ENCODE assay signal across 7 mouse cellular contexts in the genomic region with DNA sequence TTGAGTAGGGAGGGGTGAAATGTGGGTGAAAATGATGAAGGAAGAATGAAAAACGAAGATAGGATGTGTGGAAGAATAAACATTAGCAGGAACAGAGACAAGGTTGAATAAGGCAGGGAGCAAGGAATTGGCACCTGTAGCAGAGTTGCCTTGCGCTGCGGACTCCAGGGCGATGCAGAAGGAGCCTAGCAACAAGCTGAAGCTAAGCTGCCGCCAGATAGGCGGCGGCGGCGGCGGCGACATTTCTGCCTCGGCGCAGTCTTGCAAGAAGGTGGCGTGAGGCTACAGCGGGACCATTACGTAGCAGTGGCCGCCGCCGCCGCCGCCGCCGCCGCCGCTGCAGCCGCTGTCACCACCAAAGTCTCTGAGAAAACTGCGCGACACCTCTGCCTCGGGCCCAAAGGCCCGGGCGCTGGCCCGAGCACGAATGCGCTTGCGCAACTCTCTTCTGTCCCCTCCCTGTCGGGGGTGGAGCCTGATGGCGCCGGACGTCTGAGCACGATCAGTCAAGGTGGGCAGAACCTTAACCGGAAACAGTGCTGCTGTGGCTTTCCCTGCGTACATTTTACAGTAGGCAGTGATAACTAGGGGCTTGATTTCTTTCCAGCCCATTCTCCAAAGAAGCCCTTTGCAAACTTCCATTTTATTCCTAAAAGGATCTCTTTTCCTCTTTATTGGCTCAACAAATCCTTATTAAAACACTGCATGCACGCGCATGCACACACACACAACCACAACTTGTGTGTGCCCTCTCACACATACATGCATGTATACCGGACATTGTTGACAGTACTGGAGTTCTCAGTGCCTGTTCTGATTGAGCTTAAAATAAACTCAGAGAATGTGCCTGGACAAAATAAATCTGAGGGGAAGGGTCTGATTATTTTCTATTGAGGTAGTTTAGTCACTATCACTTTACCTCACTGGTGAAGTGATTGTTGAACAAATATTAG. TPM values are rescaled to one million over a fixed set of nuclear protein-coding genes. Genes with fewer than 3 reads are reported as not detected.
DNase-seq lines count a peak whose midpoint lies in the region; ATAC-seq lines count a peak whose summit lies in the region.

A gene (minus strand): TSS at position 424 of the 953 bp plus-strand sequence.

- H3K4me1 ChIP-seq in embryonic facial prominence, embryonic 11.5 days (ENCODE audit: control insufficient read depth, insufficient read depth, low read length): no peaks in the 10 kb centered on the region
- H3K4me1 ChIP-seq in limb, embryonic 11.5 days (ENCODE audit: control insufficient read depth, insufficient read depth, low read length): no peaks in the 10 kb centered on the region
- H3K4me1 ChIP-seq in midbrain, embryonic 14.5 days (ENCODE audit: control insufficient read depth, insufficient read depth, low read length): 0 out of 2 replicates have a peak, but pooled peaks cover 7% of the 10 kb centered on the region

- peak; percentile 93 for DNase-seq in adrenal gland, postnatal 14 days
- DNase-seq in embryonic facial prominence, embryonic 11.5 days (ENCODE audit: low spot score): peak; percentile 87
- DNase-seq in heart, adult 11 months: peak; percentile 99
- DNase-seq in kidney, adult 18-20 months: peak; percentile 86
- DNase-seq in limb, embryonic 11.5 days (ENCODE audit: low spot score): peak; percentile 83
- DNase-seq in midbrain, embryonic 14.5 days: peak; percentile 93
- DNase-seq in spleen, adult 18-20 months: peak; percentile 80 to 84

- ATAC-seq in embryonic facial prominence, embryonic 11.5 days (replicated peaks; ENCODE audit: insufficient number of reproducible peaks, low FRiP score, low TSS enrichment, low read depth): peak; percentile 89
- peak; percentile 90 for ATAC-seq in limb, embryonic 11.5 days (ENCODE audit: insufficient number of reproducible peaks, low FRiP score, low TSS enrichment, low read depth)
- ATAC-seq in midbrain, embryonic 14.5 days (ENCODE audit: low FRiP score, low TSS enrichment): peak; percentile 95

- no peak within 1 kb of the TSS for H3K27ac ChIP-seq in embryonic facial prominence, embryonic 11.5 days (replicated peaks; ENCODE audit: low read depth, low read length)
- H3K27ac ChIP-seq in limb, embryonic 11.5 days (replicated peaks; ENCODE audit: low read depth, low read length): no peak within 1 kb of the TSS
- peak within 1 kb of the TSS; percentile 66 for H3K27ac ChIP-seq in midbrain, embryonic 14.5 days (replicated peaks; ENCODE audit: low read depth, low read length)

- no peaks in the 10 kb centered on the region for H3K27me3 ChIP-seq in embryonic facial prominence, embryonic 11.5 days (ENCODE audit: control insufficient read depth, insufficient read depth, low read length)
- no peaks in the 10 kb centered on the region for H3K27me3 ChIP-seq in limb, embryonic 11.5 days (ENCODE audit: control insufficient read depth, insufficient read depth, low read length)
- H3K27me3 ChIP-seq in midbrain, embryonic 14.5 days (ENCODE audit: control insufficient read depth, insufficient read depth, low read length): no peaks in the 10 kb centered on the region

- peak within 1 kb of the TSS; percentile 30 for H3K4me2 ChIP-seq in embryonic facial prominence, embryonic 11.5 days (ENCODE audit: low read depth, low read length)
- peak within 1 kb of the TSS; percentile 39 for H3K4me2 ChIP-seq in limb, embryonic 11.5 days (ENCODE audit: low read depth, severe bottlenecking)
- peak within 1 kb of the TSS; percentile 57 for H3K4me2 ChIP-seq in midbrain, embryonic 14.5 days (ENCODE audit: low read length)

- no peaks in the 10 kb centered on the region for H3K36me3 ChIP-seq in embryonic facial prominence, embryonic 11.5 days (replicated peaks; ENCODE audit: control insufficient read depth, insufficient read depth, low read depth, low read length)
- H3K36me3 ChIP-seq in limb, embryonic 11.5 days (ENCODE audit: control insufficient read depth, insufficient read depth, low read length): no peaks in the 10 kb centered on the region
- H3K36me3 ChIP-seq in midbrain, embryonic 14.5 days (ENCODE audit: control insufficient read depth, insufficient read depth, low read length): peaks cover 8% of the 10 kb centered on the region

- peak within 1 kb of the TSS; percentile 47 for H3K4me3 ChIP-seq in embryonic facial prominence, embryonic 11.5 days (ENCODE audit: low read depth, low read length)
- peak within 1 kb of the TSS; percentile 48 for H3K4me3 ChIP-seq in limb, embryonic 11.5 days (ENCODE audit: low read depth, low read length)
- H3K4me3 ChIP-seq in midbrain, embryonic 14.5 days (replicated peaks; ENCODE audit: low read depth, low read length): peak within 1 kb of the TSS; percentile 47

- H3K9me3 ChIP-seq in embryonic facial prominence, embryonic 11.5 days (replicated peaks; ENCODE audit: control insufficient read depth, low read length): no peaks in the 10 kb centered on the region
- H3K9me3 ChIP-seq in limb, embryonic 11.5 days (ENCODE audit: control insufficient read depth, low read length): no peaks in the 10 kb centered on the region
- H3K9me3 ChIP-seq in midbrain, embryonic 14.5 days (ENCODE audit: control insufficient read depth, low read length): no peaks in the 10 kb centered on the region

- peak within 1 kb of the TSS; percentile 55 for H3K9ac ChIP-seq in embryonic facial prominence, embryonic 11.5 days (replicated peaks; ENCODE audit: low read length)
- peak within 1 kb of the TSS; percentile 49 for H3K9ac ChIP-seq in limb, embryonic 11.5 days (ENCODE audit: low read length)
- peak within 1 kb of the TSS; percentile 64 for H3K9ac ChIP-seq in midbrain, embryonic 14.5 days (replicated peaks; ENCODE audit: low read length)

- 15% methylated on average over 42 of the region's 45 CpGs for WGBS in embryonic facial prominence, embryonic 11.5 days
- WGBS in limb, embryonic 11.5 days: 17% methylated on average over 42 of the region's 45 CpGs
- 22% methylated on average over 45 of the region's 45 CpGs for WGBS in midbrain, embryonic 14.5 days

RNA-seq across cellular contexts. Expression of the gene that starts here (rescaled TPM):
- 25.9 and 32.0 TPM in 2 replicates for total RNA-seq in adrenal gland, postnatal 14 days (2021)
- polyA plus RNA-seq in embryonic facial prominence, embryonic 11.5 days (2014; fragmentation: Nextera tagmentation; extraction: Ambion mirVana): 3.0 and 3.8 TPM in 2 replicates
- polyA plus RNA-seq in limb, embryonic 11.5 days (2014; fragmentation: Nextera tagmentation; extraction: Ambion mirVana): 2.6 and 2.9 TPM in 2 replicates
- polyA plus RNA-seq in midbrain, embryonic 14.5 days (2014; fragmentation: Nextera tagmentation; extraction: Ambion mirVana): 20.1 and 28.0 TPM in 2 replicates
